Mouse (Mus musculus) hindbrain, embryonic 16.5 days (tissue): Measurements from ENCODE around the gene Meltf. TPM values are rescaled to one million over a fixed set of nuclear protein-coding genes. Genes with fewer than 3 reads are reported as not detected.

ENCODE experiments used
- ATAC-seq: fragments of 200-750 bp; cut with Nextera tagmentation; 2 replicates; pipeline ENCODE4 v1.8.0; 2017; ENCODE audit warnings: moderate TSS enrichment, moderate library complexity
- H3K27ac ChIP-seq: fragments of 300-500 bp; sonication (generic); 2 replicates; pipeline ENCODE4 v1.5.1; 2014; ENCODE audit warnings: low read depth, mild to moderate bottlenecking, control low read depth, low read length, moderate library complexity
- H3K27me3 ChIP-seq: fragments of 300-500 bp; sonication (generic); replicated peaks from 2 replicates; pipeline ENCODE4 v1.6.1; 2014; ENCODE audit warnings: low read length; ENCODE audit not compliant: control insufficient read depth, insufficient read depth
- H3K36me3 ChIP-seq: fragments of 300-500 bp; sonication (generic); 2 replicates; pipeline ENCODE4 v1.6.1; 2014; ENCODE audit warnings: mild to moderate bottlenecking, low read length, moderate library complexity, mixed read lengths; ENCODE audit not compliant: control insufficient read depth, insufficient read depth
- H3K4me1 ChIP-seq: fragments of 300-500 bp; sonication (generic); 2 replicates; pipeline ENCODE4 v1.6.1; 2014; ENCODE audit warnings: low read depth, low read length; ENCODE audit not compliant: control insufficient read depth, insufficient read depth
- H3K4me2 ChIP-seq: fragments of 300-500 bp; sonication (generic); 2 replicates; pipeline ENCODE4 v1.6.1; 2014; ENCODE audit warnings: mild to moderate bottlenecking, low read length, control low read depth, moderate library complexity
- H3K4me3 ChIP-seq: fragments of 300-500 bp; sonication (generic); 2 replicates; pipeline ENCODE4 v1.5.1; 2014; ENCODE audit warnings: mild to moderate bottlenecking, low read length, control low read depth, moderate library complexity
- H3K9ac ChIP-seq: fragments of 300-500 bp; sonication (generic); 2 replicates; pipeline ENCODE4 v1.6.1; 2014; ENCODE audit warnings: low read depth, mild to moderate bottlenecking, control low read depth, low read length, moderate library complexity
- H3K9me3 ChIP-seq: fragments of 300-500 bp; sonication (generic); 2 replicates; pipeline ENCODE4 v1.6.1; 2014; ENCODE audit warnings: mild to moderate bottlenecking, low read length, moderate library complexity; ENCODE audit not compliant: control insufficient read depth
- WGBS: fragments of 180-500 bp; shearing (Covaris S2); extraction: QIAGEN DNeasy Blood & Tissue Kit; methylation state at CpG from one replicate; pipeline ENCODE4 v1.1.7; 2014; 5-methylcytosine and 5-hydroxymethylcytosine counted together
- polyA plus RNA-seq: library from polyadenylated mRNA; unstranded; fragments of >200 nt; fragmentation: Nextera tagmentation; extraction: Ambion mirVana; gene quantifications from 2 replicates; pipeline ENCODE4 v1.2.1, GENCODE M21; 2015

The Meltf gene
- polyA plus RNA-seq, 1 experiment from 2014 or later, result 0.29 TPM

DNA sequence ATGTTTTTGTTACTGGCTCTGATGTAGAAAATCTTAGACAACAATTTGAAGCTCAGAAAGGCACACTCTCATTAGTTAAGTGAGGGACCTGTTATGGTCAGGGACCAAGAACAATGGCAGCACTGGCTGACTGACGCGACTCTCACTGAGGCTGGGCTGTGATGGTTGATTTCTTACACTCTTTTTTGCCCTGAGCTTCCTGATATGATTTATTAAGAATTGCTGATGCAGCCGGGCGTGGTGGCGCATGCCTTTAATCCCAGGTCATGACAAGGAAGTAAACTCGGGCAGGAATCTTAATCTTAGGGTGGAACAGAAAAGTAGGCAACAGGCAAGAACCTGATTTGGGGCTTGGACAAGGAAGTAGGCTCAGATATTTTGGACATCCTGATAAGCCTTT lies 47.5 kb downstream of the Meltf start:
- Histone ChIP-seq H3K9me3 (no peaks in the 10 kb centered on the region), H3K9ac (no peak overlapping the region), H3K36me3 (no peaks in the 10 kb centered on the region), H3K4me1 (no peaks in the 10 kb centered on the region), H3K4me2 (no peak overlapping the region), H3K4me3 (no peak overlapping the region), H3K27me3 (no peaks in the 10 kb centered on the region), H3K27ac (no peak overlapping the region)
- no peak for ATAC-seq
- 78% methylated on average over 6 of the region's 6 CpGs for WGBS

DNA sequence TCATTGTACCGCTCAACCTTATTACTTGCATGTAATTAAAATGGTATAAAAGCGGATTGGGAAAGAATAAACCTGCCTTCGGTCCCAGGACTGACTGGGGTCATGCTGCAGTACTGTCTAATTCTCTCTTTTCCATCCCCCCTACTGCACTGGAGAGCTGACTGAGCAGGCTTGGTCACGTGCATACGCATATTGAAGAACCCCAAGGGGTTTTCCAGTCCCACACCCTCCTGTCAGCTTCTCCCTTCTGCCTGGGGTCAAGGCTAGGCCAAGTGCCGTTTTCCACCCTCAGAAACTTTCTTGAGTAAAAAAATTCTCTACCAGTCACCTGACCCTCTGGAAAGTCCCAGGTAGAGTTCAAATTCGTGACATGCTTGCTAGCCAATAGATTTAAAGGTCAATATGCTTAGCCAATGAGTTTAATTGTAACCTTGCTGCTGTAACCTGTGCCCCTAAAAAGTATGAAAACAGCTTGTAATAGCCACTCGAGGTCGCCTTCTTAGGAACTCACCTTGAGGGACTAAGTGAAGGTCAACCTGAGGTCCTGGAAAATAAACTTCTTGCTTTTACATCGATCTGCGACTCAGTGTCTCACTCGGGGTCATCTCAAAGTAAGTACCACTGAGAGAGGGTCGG lies 48.1 kb downstream of the Meltf start:
- Histone ChIP-seq H3K36me3 (no peaks in the 10 kb centered on the region), H3K4me3 (no peak overlapping the region), H3K4me1 (no peaks in the 10 kb centered on the region), H3K9me3 (no peaks in the 10 kb centered on the region), H3K27me3 (no peaks in the 10 kb centered on the region), H3K27ac (no peak overlapping the region), H3K9ac (no peak overlapping the region), H3K4me2 (no peak overlapping the region)
- ATAC-seq, result no peak
- 85% methylated on average over 13 of the region's 13 CpGs for WGBS

DNA sequence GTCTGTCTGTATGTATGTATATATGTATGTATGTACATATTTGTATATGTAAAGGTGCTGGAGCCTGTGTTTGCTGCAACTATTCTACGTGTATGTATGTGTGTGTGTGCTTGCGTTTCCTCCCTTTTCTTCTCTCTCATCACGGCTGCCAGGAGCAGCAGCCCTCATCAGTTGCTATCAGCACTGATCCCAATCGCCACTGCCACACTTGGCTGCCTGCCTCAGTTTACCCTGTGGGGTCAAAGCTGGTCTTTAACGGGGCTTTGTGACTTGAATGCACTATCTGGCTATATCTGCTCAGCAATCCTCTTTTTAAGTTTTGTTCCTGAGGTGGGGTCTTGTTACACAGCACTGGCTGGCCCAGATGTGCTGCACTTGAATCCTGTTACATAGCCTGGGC lies 48.8 kb downstream of the Meltf start:
- no peak overlapping the region for H3K9ac ChIP-seq
- H3K4me3 ChIP-seq, result no peak overlapping the region
- H3K4me2 ChIP-seq, result no peak overlapping the region
- H3K27me3 ChIP-seq, result no peaks in the 10 kb centered on the region
- no peak overlapping the region for H3K27ac ChIP-seq
- WGBS, result 83% methylated on average over 5 of the region's 5 CpGs
- ATAC-seq, result no peak
- no peaks in the 10 kb centered on the region for H3K9me3 ChIP-seq
- no peaks in the 10 kb centered on the region for H3K36me3 ChIP-seq
- peaks cover 3% of the 10 kb centered on the region; the same call in 1 of the 2 replicates for H3K4me1 ChIP-seq

DNA sequence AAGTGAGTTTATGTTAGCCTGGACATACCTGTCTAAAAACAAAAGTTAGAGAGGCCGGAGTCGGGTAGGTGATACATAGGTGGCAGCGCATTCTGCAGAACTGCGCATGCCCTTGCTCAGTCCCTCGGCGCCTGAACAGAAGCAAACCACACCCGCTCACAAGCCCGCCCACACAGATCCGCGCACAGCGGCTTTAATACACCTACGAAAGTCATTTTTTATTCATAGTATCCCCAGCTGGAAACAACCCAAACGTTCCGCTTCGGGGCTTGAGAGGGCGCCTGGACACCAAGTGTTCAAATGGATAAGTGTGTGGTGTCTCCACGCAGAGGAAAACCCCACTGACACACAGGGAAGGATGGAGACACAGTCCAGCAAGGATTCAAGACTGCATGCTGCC lies 52.7 kb downstream of the Meltf start:
- Histone ChIP-seq H3K4me1 (peaks cover 27% of the 10 kb centered on the region), H3K27me3 (no peaks in the 10 kb centered on the region), H3K4me2 (no peak overlapping the region), H3K9ac (no peak overlapping the region), H3K27ac (no peak overlapping the region), H3K4me3 (no peak overlapping the region), H3K9me3 (no peaks in the 10 kb centered on the region), H3K36me3 (no peaks in the 10 kb centered on the region)
- ATAC-seq, result no peak
- 60% methylated on average over 17 of the region's 17 CpGs for WGBS

DNA sequence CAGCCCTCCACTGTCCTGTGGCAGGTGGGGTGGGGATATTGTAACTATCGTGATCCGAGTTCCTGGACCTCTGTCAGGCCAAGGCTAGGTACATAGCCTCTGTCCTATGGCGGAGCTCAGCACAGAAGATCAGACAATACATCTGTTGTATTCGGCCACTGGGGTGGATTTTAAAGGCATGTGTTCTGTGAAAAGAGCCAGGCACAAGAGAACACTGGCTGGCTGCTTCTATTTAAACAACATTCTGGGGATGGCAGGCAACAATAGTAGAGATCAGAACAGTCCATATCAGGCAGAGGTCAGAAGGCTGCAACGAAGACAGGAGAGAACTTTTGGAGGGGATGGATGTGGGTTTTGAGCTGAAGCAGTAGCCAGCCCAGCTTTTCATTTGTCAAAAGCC lies 53.6 kb downstream of the Meltf start:
- no peak overlapping the region; the same call in 1 of the 2 replicates for H3K4me2 ChIP-seq
- no peaks in the 10 kb centered on the region for H3K36me3 ChIP-seq
- H3K9me3 ChIP-seq, result no peaks in the 10 kb centered on the region
- H3K4me1 ChIP-seq, result peaks cover 27% of the 10 kb centered on the region
- H3K27ac ChIP-seq, result peak overlapping the region; percentile 83
- WGBS, result 20% methylated on average over 5 of the region's 5 CpGs
- no peak overlapping the region for H3K4me3 ChIP-seq
- no peak for ATAC-seq
- no peaks in the 10 kb centered on the region for H3K27me3 ChIP-seq
- H3K9ac ChIP-seq, result peak overlapping the region; percentile 67; the same call in 1 of the 2 replicates

DNA sequence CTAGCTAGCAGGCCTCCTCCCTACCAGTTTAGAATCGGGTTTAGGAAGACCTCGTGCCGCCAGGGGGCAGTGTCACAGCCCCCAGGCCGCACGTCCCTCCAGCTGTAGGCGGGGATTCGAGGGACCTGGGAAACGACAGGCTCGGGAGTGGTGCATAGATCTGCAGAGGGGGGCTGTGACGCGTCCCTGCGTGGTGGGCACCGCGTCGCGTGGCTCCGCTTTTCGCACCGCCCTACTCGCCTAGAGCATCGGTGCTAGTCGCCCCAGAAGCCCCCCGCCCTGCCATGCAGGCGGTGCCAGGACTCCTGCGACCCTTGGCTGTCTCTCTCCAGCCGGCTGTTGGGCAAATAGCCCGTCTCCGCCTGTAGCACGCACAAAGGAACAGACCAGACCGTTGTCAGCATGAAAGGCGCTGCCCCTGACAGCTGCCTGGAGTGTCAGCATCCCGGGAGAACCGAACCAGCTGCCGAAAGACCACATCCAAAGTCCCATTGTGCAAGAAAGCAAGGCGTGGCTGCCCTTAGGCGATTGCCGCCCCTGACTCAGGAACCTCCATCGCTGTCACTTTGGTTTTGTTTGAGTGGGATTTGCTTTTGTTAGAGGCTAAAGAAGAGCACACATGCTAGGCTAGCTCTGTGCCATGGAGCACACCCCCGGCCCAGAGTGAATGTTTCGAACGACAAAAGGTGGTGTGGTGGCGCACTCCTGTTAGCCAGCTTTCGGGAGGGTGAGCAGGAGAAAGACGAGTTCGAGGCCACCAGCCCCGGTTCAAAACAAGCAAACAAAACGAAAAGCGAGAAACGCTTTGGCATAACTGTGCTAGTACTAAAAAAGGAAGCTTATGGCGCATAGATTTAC lies 54.5 kb downstream of the Meltf start:
- peak overlapping the region; percentile 76 for H3K4me2 ChIP-seq
- peak overlapping the region; percentile 83 for H3K27ac ChIP-seq
- H3K36me3 ChIP-seq, result no peaks in the 10 kb centered on the region
- H3K27me3 ChIP-seq, result no peaks in the 10 kb centered on the region
- H3K4me1 ChIP-seq, result peaks cover 27% of the 10 kb centered on the region
- H3K4me3 ChIP-seq, result peak overlapping the region; percentile 36
- H3K9ac ChIP-seq, result peak overlapping the region; percentile 67
- ATAC-seq, result peak; percentile 97
- no peaks in the 10 kb centered on the region for H3K9me3 ChIP-seq
- WGBS, result under 1% methylated on average over 49 of the region's 50 CpGs

DNA sequence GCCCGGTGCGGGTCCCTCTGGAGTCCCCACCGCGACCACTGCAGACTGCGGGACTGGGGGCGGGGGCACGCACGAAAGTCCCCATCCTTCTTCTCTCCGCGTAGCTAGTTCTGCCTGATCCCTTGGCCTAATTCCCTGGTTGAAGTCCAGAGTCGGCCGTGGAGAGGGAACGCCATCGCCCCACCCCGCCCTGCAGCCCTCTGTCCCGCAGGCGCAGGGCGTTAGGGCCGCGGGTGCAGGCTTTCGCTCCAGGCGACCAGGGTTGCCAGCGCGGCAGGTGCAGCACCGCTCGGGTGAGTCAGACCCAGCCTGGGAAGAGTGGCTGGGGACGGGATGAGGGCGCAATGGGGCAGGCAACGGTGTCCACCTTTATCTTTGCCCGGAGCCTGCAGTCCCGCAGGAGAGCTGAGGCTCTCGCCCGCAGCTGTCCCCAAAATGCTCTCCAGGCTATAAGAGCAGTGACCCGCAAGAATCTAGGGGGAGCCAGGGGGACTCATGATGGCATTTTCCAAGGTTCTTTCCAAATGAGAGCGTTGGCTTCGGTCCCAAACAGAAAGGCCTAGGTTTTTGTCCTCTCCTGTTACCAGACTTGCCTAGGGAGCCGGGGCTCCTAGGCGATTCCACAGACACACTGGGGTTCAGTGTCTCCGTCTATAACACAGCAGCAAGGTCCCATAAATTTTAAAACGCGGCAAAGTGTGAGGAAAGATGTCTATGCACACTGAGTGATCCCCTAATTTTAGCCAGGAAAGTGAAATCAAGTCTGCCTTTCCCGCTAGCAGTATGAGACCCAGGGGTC lies 55.3 kb downstream of the Meltf start, which contains the start of gene Pigz:
Gene Pigz, plus strand, starts transcription at position 101 of the 799 bp plus-strand sequence.
- Histone ChIP-seq H3K4me1 (peaks cover 27% of the 10 kb centered on the region), H3K36me3 (no peaks in the 10 kb centered on the region), H3K4me2 (peak within 1 kb of the TSS; percentile 76), H3K9me3 (no peaks in the 10 kb centered on the region), H3K27ac (peak within 1 kb of the TSS; percentile 83), H3K4me3 (peak within 1 kb of the TSS; percentile 36), H3K9ac (peak within 1 kb of the TSS; percentile 67), H3K27me3 (no peaks in the 10 kb centered on the region)
- 4% methylated on average over 42 of the region's 42 CpGs for WGBS
- no peak for ATAC-seq

DNA sequence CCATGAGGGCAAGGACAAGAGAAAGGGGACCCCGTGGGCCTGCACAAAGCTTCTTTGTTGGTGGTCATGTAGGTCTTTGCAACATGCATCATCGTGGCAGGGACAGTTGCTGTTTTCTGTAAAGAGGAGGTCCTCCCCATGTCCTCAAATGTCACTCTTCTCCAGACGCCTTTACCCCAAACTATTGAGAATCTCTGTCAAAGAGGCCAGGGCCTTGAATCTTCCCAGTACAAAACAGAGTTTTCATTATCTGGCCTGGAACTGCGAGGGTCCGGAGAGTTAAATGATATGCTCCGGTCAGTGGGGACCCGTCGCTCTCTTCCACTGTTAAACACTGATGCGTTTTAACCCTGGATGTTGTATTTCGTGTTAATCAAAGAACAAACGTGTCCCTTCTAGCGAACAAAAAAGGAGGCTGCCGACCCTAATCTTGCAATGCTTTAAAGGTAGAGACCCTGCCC lies 56.0 kb downstream of the Meltf start:
- Histone ChIP-seq H3K9me3 (no peaks in the 10 kb centered on the region), H3K9ac (peak overlapping the region; percentile 67), H3K4me2 (peak overlapping the region; percentile 76), H3K4me1 (peaks cover 27% of the 10 kb centered on the region), H3K27ac (peak overlapping the region; percentile 83), H3K36me3 (no peaks in the 10 kb centered on the region), H3K4me3 (peak overlapping the region; percentile 36), H3K27me3 (no peaks in the 10 kb centered on the region)
- 13% methylated on average over 13 of the region's 13 CpGs for WGBS
- no peak for ATAC-seq
